Mouse (Mus musculus) E14TG2a.4 (cell line): ENCODE measurements around the gene Ggt5.

ENCODE experiments used
- CTCF ChIP-seq: conservative IDR thresholded peaks from 2 replicates; pipeline ENCODE4 v1.5.1; 2014; ENCODE audit warnings: low read length
- NANOG ChIP-seq: IDR thresholded peaks from 2 replicates; pipeline ENCODE4 v1.6.1; 2014; ENCODE audit warnings: borderline replicate concordance, low read length, mixed read lengths

DNA sequence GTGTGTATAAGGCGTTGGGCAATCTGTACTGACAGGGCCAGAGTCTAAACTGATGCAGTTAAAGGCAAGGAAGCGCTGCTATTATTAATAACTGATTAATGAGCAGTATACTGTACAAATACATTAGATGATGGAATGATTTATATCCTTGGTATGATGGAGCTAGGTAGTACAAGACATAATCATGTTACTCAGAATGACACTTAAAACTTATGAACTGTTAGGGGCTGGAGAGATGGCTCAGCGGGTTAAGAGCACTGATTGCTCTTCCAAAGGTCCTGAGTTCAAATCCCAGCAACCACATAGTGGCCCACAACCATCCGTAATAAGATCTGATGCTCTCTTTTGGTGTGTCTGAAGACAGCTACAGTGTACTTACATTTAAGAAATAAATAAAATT, 18.1 kb downstream of the Ggt5 start:
- TF ChIP-seq CTCF, result no peak
- no peak for TF ChIP-seq NANOG
